Mouse (Mus musculus): ENCODE results near the gene Cd86.

DNA sequence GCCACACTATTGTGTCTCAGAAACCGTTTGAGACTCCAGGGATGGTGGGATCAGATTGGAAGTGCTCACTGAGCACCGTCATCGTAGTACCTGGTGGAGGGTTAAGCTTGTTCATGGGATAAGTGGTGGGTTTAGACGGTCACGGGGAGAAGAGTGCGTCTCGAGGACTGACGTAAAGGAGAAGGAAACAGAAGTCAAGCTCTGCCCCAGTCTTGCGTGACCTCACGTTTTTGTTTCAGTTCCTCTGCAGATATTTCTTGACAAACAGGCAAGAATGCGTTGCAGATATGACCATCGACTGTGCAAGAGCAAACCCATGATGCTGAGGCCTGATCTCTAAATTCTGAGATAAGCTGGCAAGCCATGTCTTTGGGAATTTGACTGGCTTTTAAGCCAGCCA lies 45.9 kb upstream of the Cd86 start:
- TF ChIP-seq CTCF (IDR thresholded peaks at IDR 0.05; ENCODE audit: low read depth, low read length) (no peak), POLR2AphosphoS5 (IDR thresholded peaks at IDR 0.05; ENCODE audit: insufficient replicate concordance, low read depth, low read length) (no peak), TAL1 (conservative IDR thresholded peaks at IDR 0.05; ENCODE audit: low read depth, low read length) (no peak), GATA1 (IDR thresholded peaks at IDR 0.05; ENCODE audit: borderline replicate concordance, low read length) (no peak)
